Mouse (Mus musculus): ENCODE results near the gene Gm38431.

DNA sequence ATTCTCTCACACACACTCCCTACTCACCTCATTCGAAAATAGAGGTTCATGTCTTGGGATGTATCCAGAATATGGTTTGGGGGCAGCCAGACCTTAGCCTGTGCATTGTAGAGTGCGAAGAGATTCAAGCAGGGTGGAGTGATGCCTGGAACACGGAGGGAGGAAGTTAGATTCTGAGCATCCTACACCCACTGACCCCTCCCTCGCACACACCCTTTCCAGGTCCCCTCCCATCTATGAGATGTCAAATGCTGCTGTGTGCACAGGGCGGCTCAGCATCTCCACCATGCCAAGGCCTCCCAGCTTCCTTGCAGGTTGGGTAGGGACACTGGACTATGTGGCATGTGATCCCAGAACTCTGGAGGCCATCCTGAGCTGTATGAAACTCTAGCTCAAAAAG lies 33.0 kb upstream of the Gm38431 start:
- TF ChIP-seq CTCF (IDR thresholded peaks at IDR 0.05; ENCODE audit: low read depth) (no peak), EP300 (IDR thresholded peaks at IDR 0.05; ENCODE audit: low read depth) (no peak)

Measured in liver, postnatal 0 days (tissue).